Mouse (Mus musculus) 3134 (cell line): ENCODE data around the gene Smg9.
"Not testable (repeated sequence)": the region's sequence is repeated elsewhere in the genome, so short reads cannot be mapped to it uniquely, and the experiment has no call there.

ENCODE experiments used
- DNase-seq: peaks from one replicate; pipeline ENCODE4 v3.0.0-alpha.2; 2011; ENCODE audit warnings: low spot score; ENCODE audit not compliant: insufficient read length; ENCODE audit errors: extremely low read depth

Smg9 gene

DNA sequence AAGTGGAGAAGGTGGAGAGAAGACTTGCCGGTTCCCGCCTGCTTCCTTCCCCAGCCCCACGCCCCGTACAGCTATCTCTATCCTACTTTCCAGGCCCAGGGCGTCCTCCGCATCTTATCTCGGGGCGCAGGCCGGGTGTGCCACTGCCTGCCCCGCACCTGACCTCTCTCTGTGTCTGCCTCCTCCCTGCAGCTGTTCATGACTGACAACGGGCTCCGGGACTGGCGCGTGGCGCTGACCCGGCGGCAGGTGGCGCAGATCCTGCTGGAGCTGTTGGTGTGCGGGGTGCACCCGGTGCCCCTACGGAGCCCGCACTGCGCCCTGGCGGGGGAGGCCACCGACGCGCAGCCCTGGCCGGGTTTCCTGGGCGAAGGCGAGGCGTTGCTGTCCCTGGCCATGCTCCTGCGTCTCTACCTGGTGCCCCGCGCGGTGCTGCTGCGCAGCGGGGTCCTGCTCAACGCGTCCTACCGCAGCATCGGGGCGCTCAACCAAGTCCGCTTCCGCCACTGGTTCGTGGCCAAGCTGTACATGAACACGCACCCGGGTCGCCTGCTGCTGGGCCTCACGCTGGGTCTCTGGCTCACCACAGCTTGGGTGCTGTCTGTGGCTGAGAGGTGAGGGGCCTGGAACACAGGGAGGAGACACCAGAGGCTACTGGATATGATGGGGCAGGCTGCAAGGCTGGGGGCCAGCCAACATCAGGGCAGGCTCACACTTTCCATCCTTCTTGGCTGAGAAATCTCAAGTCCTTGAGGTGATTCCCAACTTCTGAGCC is 22.1 kb upstream of the Smg9 start:
- no peak for DNase-seq

- no peak for DNase-seq
These were observed 21.2 kb upstream of the Smg9 start for GRCm38 (mm10) chr7:24378049-24378701.

- no peak for DNase-seq
These were observed 19.5 kb upstream of the Smg9 start for GRCm38 (mm10) chr7:24379934-24380333.

DNA sequence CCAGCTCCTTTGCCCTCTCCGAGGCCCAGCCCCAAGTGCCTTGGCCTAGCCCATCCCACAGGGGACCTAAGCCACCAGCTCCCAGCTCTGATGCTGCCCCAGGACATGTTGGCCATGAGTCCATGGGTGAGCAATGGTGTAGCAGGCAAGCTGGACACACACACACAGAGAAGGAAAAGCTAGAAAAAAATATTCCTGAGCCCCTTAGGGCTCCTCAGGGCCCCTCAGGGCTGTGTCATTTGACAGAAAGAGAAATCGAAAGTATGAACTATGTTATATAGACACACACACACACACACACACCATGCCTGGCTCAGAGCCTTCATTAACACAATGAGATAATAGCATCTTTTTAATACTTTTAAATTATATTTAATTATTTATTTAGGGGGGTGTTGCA is 19.0 kb upstream of the Smg9 start:
- no peak for DNase-seq

DNA sequence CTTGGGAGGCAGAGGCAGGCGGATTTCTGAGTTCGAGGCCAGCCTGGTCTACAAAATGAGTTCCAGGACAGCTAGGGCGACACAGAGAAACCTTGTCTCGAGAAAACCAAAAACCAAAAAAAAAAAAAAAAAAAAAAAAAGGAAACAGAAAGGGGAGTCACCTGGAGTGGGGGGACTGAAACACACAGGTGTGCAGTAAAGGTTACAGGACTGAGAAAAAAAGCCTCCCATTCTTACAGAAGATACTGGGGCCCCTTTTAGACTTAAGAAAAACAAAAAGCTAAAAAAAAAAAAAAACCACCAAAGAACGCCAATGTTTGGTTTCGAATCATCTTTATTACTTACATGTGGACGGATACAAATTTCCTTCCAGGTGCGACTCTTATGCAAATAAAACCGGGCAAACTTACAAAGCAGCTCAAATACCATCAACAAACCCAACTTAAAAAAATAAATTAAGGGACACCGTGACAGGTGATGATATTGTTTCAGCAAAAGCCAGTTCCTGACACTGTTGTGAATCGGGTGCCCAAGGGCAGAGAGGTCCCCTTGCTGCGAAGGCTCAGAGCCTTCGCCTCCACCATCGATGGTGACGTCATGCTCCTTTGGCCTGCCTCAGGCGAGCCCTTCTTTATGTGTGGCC is 16.6 kb upstream of the Smg9 start:
- no peak for DNase-seq

GRCm38 (mm10) chr7:24384070-24384469 is 15.3 kb upstream of the Smg9 start:
- no peak for DNase-seq

DNA sequence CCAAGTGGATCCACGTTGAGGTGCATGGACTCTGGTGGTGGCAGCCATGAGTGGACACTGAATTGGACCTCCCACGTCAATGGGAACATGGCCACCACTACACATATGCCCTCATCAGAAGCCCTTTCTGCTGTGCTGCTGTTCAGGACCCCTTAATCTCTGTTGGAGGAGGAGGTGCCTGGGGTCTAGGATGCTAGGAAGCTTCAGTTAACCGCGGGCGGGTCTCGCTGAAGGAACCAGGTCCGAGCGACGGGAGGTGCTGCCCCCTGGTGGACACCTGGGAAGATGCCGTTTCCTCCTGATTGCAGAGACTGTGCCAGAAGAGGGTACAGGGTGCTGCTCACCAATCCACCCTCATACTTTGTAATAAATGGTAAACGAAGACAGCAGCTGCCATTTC is 14.6 kb upstream of the Smg9 start:
- peak; percentile 57 for DNase-seq

DNA sequence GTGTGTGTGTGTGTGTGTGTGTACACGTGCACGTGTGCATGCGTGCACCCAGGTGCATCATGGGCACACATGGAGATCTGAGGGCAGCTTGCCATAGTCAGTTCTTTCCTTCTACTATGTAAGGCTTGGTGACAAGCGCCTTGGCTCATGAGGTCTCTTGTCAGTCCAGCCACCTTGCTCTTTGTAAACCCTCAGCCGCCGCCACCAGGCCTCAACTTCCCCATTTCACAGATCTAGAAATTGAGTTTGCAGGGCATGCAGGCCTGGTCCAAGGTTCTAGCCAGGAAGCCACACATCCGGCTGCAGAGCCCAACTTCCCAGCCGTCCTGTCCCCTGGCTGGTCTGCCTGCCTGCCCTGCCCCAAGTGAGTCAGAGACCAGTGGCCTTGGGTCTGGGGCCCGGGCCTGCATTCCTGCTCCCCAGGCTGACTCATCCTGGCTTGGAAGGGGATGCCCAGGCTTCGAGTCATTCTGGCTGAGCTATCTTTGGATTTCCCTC is 12.3 kb upstream of the Smg9 start:
- peak; percentile 91 for DNase-seq

- no peak for DNase-seq
These were observed 9.8 kb upstream of the Smg9 start for GRCm38 (mm10) chr7:24389516-24390187.

GRCm38 (mm10) chr7:24390512-24390911 is 8.9 kb upstream of the Smg9 start:
- DNase-seq, result no peak

DNA sequence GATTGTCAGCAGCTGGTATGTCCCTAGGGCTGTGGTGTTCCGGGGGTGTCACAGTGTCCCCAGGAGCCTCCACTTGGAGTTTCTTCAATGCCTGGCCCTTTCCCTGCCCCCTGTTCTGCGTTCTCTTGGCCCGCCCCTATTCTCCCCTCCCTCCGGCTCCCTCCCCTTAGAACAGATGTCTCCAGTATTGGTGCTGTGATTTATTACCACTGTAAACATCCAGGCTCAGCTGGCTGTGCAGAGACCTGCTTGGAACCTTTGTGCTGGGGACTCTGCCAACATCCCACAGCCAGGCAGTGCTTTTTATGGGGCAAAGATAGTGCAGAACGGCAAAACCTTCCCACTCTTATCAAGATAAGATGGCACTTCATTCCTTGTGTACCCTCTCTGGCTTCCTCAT is 8.3 kb upstream of the Smg9 start:
- no peak for DNase-seq

DNA sequence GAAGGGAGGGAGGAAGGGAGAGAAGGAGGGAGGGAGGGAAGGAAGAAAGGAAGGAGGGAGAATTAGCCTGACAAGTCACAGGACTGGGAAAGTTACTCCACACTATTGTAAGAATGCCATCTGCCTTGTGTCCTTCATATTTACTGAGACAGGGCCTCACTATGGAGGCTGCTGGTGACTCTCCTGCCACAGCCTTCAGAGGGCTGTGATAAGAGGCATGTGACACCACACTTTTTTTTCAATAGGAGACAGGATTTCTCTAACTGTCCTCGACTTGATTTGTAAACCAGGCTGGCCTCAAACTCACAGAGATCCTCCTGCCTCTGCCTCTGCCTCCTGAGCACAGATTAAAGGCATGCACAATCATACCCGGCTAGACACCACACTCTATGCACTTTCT is 7.7 kb upstream of the Smg9 start:
- DNase-seq, result no peak

- DNase-seq, result no peak
These were observed 5.4 kb upstream of the Smg9 start for GRCm38 (mm10) chr7:24394054-24394453.

DNA sequence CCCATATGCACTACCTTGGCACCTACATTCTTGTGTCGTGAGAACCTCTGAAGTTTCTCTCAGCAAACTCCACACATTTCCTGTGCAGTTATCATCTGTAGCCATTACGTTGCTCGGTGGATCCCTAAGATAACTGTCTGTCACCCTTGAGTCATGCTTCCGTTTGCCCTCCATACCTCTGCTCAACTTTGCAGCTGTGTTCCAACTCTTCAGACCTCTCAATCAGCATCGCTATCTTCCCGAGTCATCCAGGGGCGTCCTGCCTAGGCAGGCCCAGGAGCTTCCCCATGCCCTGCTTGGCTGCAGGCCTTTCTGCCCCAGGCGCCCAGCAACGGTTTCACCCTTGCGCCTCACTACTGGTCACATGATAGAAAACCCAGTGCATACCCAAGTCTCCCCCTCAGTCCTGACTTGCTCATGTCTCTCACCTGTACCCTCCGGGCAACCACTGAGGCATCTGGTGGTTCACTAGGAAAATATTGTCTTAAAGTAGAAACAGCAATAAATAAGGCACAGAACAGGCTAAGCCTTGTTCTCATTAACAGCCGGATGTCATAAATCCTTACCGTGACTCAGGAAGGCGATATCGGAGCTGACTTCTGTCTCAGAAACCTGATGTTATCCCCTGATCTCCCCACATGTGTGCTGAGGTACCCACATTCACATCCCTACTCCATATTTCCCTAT is 4.8 kb upstream of the Smg9 start:
- DNase-seq, result no peak

- no peak for DNase-seq
These were observed 2.6 kb upstream of the Smg9 start for GRCm38 (mm10) chr7:24396832-24397231.

- no peak for DNase-seq
These were observed 980 bp upstream of the Smg9 start for GRCm38 (mm10) chr7:24398364-24398913.

- DNase-seq, result no peak
These were observed 648 bp downstream of the Smg9 start for GRCm38 (mm10) chr7:24400082-24400452.

GRCm38 (mm10) chr7:24400489-24400888 is 1.1 kb downstream of the Smg9 start:
- DNase-seq, result not testable (repeated sequence)

DNA sequence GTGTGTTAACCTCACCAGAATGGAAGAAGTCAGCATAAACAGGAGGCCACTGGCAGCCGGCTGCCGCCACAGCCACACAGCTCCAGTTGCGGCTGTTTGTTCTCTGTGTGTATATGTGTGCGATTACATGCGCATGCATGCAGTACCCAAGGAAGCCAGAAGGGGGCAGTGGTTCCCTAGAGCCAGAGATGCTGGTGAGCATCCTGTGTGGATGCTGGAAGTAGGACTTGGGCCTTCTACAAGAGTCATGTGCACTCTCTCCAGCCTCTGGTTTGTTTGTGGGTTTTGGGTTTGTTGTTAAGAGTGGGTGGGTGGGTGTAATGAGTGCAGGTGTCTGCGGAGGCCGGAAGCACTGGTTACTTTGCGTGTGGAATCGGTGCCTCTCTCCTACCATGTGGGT is 3.4 kb downstream of the Smg9 start:
- DNase-seq, result no peak

GRCm38 (mm10) chr7:24405649-24406048 is 6.2 kb downstream of the Smg9 start:
- no peak for DNase-seq
